Mouse (Mus musculus) yolk sac, embryonic 10.5 days (tissue): ENCODE data around the gene Nle1.

Source experiments
- DNase-seq: peaks from one replicate; pipeline ENCODE4 v3.0.0-alpha.2; 2017; ENCODE audit warnings: low spot score

Nle1 gene

DNA sequence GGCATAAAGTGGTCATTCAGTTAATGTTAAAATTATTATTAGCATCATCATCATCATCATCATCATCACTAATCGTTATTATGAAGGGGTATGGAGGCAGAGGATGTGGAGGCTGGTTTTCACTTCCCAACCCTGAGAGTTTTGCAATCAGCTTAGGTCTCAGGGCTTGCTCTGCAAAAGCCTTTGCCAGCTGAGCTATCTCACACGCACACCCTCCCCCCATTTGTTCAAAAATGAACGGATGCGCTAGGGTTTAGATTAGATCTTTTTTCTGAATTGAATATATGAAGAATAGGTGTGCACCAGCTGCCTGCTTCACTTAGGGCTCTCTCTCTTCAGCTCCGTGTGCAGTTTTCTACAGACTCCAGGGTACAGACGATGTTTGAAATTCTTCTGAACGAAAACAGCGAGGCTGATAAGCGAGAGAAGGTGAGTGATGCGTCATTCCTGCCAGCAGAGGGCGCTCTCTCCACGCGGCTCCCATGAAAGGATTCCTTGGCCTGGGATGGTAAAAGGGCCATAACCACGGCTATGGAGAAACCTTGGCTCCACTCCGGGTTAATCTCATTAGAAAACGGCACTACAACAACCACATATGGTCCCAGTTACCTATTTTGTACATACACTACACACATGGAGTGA is 6.6 kb upstream of the Nle1 start:
- peak; percentile 61 for DNase-seq

DNA sequence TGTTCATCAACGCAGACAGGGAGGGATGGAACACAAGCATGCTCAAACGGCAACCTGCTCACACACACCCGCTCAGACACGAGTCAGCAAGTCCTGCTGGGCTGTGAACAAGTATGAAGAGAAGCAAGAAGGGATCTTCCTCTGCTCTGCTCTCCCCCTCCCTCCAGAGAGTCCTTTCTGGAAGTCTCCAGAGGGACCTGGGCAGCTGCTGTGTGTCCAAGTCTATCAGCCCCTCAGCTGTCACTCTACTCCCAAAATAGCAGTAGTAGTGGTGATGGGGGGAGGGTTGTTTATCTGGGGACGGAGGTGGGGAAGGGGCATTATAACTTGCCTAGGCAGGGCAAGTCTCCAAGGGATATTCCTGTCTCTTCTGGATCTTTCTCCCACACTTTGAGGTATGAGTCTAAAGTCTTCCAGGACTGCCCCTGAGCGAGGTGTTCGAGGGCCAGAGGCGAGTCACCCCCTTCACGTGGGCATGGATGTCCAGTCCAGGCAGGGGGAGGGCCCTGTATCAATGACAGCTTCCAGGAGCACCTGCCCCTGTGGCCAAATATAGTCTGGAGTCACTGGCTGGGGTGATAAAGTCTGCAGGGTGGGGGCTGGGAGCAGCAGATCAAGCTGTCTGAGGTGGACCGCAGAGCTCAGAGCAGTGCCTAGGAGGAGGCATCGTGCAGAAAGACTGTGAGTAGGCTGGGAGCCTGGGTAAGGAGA is 2.6 kb upstream of the Nle1 start:
- DNase-seq = no peak

DNA sequence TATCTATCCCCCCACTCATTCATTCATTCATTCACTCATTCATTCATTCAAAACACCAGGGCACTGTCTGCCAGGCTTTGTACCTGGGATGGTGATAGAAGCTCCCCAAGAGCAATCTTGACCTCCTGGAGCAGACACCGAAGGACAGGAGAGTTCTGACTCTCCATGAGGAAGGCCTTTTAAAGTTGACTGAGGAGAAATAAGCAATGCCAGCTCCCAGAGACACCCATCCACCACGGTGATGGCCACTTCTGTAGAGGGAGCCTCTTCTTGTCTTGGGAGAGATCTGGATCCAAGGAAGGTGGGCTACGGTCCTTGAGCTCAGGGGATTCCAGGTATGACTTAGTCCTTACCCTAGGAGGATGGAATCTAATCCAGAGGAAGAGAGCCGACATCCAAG is 2.0 kb upstream of the Nle1 start, which contains the start of gene Unc45b:
Gene Unc45b, plus strand, starts transcription at position 301 of the 400 bp plus-strand sequence.
- DNase-seq = no peak

DNA sequence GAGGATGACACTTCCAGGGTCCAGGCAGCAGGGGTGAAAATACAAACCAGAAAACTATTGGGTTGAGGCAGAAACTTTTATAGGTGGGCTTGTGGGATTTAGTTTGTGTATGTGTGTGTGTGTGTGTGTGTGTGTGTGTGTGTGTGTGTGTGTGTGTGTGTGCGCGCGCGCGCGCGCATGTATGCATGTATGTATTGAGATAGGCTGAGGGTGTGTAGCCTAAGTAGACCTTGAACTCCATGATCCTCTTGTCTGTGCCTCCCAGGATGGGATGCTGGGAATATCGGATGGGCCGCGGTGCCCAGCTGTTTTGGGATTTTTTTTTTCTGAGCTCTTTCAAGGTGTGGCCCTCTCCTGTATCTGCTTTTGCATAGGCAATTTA is 388 bp upstream of the Nle1 start:
- no peak for DNase-seq

DNA sequence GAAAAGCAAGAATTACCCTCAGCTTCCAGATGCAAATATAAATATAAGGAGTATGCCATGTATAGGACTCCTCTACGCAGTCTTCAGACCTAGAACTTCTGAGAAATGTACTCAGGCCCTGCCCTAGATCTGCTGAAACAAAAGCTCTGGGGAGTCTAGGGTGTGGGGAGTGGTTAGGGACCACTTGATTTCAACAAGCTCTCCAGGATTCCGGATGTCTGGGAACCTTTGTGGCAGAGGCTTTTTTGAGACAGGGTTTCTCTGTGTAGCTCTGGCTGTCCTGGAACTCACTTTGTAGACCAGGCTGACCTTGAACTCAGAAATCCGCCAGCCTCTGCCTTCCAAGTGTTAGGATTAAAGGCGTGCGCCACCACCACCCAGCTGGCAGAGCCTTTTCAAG is 2.4 kb downstream of the Nle1 start:
- DNase-seq = no peak

DNA sequence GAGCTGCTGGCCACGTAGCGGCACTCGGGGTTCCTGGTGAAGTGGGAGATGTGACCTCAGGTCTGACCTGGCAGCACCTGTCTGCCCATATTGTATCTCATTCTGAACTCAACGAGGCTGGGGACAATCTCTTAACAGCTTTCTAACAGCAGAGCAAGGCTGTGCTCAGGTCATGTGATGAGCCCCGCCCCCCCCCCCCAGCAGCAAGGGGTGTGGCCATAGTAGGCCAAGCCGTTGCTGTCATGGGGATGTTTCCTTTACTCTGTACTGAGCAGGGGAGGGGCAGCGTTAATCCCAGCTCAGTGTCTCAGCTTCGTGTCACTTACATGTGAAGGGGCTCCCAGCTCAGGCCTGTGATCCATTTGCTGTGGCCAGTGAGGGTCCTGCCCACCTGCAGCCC is 3.3 kb downstream of the Nle1 start:
- DNase-seq = no peak

DNA sequence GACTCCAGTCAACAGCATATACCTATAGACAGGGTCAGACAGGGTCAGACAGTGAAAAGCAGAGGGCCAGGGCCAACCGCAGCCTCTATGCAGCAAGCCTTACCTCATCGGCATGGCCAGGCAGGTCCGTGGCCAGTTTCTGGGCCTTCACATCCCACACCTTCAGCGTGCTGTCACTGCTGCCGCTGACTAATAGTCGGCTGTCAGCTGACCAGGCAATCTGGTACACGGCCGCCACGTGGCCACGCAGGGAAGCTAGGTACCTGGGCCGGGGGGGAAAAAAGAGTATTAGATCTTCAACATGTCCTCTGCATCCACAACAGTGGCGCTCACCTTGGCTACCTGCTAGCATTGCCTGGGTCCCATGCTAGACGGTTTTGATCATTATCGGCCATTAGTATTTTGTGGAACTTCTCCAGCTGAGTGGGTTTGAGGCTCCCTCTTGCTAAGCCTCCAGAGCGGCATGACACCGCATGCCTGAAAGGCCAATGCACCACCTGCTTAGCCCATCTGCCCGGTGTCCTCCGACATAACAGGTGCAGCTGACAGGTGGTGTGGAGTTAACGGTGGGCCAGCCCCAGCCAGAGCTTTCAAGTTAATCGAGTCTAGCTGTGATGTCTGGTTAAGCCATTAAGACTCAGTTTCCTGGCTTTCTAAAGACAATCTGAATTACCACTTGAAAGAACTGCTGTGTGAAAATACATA is 6.5 kb downstream of the Nle1 start:
- no peak for DNase-seq

DNA sequence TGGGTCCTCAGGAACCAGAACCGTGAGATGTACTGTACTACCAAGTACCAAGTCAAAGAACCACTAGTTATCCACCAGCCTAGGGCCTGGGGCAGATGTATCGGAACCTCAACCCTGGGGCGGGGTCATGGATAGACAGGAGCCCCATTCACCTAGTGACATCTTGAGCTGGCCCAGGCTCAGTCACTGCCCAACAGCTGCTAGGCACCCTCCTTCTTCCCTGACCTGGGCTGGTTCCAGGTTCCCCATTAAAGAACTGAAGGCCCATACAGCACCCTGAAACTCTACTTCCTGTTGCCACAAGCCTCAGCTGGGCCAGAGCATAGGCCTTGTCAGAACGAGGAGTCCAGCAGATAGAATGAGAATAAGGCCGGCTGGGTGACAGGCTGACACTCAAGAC is 8.5 kb downstream of the Nle1 start:
- DNase-seq = no peak

DNA sequence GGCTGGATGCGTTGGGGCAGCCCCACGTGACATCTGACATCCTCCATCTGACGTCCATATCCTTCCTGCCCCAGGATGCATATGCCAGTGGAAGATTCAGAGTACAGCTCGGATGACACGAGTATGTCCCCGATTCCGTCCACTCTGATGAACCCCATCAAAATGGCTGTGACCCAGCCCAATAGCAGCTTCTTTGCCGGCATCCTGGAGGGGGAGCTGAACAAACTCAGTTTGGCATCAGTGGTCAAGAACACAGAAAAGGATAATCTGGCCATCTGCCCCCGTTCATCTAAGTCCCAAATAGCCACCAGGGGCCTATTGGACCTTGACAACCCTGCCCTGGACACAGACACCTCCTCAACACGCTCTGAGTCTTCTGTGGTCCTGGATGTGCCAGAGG is 10.7 kb downstream of the Nle1 start:
- DNase-seq = no peak

DNA sequence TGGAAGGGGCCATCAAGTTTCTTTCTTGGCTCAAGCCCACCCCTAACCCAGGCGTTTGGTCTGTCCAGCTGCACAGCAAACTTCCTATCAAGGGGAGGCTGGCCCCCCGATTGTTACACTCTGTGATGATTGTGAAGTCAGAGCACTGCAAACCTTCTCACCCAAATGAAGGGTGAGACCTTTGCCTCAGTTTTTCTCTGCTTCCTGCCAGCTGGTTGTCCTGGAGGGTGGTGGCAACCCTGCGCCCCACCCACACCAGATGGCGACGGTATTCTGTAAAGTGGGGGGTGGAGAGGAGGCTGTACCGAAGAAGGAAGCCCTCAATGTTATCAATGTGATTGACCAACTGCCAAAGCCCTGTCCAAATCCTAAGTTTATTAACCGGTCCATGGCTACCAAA is 16.3 kb downstream of the Nle1 start, which contains the start of gene Fndc8:
Gene Fndc8, plus strand, starts transcription at position 189 of the 400 bp plus-strand sequence.
- no peak for DNase-seq

DNA sequence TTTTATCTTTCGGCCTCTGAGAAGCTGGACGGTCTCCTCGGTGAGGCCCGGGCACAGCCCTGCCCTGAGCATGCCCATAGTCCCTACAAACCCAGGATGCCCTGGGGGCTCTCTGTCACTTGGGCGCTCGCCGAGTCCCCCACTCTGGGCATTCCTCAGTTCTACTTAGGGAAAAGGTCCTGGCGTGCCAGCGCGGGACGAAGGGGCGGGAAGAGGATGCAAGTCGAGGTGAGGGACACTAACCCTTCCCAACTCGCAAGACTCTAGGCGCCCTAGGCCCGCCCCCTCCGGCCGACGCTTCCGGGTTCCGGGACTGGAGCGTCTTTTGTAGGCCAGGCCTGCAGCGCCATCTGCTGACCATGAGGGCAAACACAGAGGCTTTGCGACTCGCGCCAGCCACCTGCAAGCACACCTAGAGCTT is 17.9 kb downstream of the Nle1 start, which contains the start of gene Rad51d:
Gene Rad51d, minus strand, starts transcription at position 273 of the 421 bp plus-strand sequence.
- DNase-seq = peak; percentile 92

DNA sequence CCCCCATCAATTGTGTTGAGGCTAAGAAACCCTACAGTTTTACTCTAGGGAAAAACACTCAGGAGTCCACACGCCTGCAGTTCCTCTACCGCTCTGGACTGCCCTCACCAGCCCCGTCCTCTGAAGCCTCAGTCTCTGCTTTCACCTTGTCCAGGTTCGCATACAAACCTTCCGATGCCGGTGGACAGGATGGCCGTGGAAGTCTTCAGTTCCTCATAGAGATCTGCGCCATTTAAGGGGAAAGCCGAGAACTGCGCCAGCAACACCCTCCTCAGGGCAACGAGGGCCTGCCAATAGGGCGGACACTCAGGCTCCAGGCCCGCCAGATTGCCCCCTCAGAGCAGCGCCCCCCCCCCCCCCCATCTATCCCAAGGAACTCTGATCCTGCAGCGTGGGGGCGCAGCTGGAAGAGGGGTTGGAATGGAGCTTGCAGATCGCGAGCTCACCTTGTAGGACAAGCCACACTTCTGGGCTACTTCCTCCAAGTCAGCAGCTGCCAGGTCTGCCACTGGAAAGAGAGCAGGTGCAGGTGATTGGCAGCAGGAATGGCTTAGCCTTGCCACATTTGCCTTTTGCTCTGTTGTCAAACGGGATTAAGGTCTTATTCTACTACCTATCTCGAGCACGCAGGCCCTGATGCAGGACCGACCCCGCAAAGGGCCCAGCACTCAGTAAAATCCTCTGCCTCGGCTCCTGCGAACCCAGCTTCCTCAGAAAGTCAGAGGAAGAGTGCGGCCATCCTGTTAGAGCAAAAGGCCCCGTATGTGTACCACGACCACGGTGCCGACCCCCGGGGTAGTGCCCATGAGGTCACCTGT is 18.5 kb downstream of the Nle1 start:
- no peak for DNase-seq

DNA sequence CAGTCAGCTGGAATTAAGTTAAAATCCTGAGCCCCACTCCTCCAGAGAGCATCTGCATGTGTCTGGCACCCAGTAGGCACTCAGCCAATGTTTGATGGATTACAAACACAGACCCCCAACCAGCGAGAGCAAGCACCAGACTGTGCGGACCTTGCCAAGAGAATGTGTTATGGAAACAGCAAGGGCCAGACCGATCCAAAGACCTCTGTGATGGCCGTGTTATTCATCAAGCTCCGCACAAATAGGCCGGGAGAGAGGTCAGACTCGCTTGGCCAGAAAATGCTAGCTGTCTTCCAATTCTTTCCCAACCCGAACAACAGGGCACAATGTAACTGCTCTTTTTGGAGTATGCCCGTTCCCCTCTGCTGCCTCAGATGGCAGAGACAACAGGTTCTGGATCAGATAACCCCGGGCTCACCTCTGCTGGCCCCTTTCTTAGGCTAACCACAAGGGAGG is 19.7 kb downstream of the Nle1 start:
- no peak for DNase-seq

DNA sequence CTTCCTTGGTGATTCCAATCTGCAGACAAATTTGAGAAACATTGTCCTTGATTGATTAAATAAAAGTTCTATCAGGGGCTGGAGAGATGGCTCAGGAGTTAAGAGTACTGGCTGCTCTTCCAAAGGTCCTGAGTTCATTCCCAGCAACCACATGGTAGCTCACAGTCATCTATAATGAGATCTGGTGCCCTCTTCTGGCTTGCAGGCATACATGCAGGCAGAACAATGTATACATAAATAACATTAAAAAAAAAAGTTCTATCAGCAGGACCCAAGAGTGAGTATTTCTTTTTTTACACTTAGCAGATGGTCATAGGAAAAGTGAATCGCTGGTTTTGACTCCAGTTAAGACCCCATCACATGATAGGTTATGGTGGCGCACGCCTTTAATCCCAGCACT is 21.7 kb downstream of the Nle1 start:
- DNase-seq = no peak

DNA sequence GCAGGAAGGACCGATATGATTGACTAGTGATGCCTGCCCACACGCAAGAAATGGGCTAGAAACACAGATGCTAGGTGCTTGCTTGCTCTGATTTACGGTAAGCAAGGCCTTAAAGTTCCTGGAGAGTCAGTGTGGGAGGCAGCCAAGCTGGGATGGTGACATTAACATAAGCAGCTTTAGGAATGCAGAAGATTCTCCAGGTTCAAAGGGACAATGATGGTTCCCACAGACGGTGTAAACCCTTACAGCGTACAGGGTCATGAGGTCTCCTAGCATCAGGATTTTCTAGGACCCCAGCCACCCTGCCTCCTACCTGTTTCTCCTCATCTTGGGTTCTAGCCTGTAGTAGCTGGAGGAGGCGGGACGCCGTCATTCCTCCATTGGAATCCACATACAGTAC is 25.0 kb downstream of the Nle1 start:
- no peak for DNase-seq

DNA sequence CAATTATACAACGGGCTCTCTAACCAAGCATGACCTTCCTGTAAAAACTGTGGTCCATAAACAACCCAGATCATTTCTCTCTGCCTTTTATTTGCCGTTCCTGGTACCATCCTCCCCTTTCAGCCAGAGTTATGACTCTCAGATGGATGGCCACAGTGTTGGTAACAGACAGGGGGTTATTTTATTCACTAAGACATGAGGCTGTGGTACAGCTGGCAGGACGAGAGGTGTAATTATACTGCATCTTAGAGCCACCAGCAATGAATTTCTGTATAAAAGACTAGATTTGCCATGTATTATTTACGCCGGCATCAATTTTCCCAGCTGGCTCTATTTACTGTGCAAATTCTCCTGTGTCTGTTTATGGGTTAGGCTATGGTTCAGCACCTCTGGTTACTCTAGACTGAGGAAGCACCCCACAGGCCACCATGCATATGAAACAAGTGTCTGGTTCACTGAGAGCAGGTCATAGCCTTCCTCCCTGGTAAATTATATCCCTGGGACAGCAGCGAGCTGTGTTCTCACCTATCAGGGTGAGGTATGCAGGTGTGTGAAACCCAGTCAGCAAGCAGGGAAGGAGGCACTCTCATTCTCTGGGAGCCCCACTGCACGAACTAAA is 30.4 kb downstream of the Nle1 start:
- DNase-seq = no peak

DNA sequence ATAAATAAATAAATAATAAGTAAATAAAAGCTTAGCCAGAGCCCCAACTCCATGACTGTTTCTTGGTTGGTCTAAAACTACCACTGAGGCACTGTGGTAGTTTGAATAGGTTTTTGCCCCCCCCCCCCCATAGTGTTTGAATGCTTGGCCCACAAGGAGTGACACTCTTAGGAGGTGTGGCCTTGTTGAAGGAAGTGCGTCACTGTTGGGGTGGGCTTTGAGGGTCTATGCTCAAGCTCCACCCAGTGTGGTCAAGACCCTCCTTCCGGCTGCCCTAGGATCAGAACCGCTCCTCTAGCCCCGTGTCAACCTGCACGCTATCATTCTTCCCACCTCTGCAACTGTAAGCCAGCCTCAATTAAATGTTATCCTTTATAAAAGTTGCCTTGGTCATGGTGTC is 32.6 kb downstream of the Nle1 start:
- DNase-seq = no peak

DNA sequence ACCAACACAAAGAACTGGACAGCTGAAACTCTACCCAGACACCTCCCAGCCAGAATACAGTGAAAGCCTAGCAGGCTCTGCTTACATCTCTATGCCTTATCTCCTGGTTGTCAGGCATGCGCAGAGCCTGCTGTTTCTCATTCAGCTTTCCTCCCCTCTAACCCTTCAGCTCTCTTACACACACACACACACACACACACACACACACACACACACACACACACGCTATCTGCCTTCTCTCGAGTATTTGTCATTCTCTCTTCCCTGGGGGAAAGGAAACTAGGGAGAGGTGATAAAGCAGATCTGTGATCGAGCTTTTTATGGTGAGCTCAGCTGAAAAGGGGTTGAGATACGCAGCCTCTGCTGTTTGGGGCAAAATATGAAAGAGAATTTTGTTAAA is 33.3 kb downstream of the Nle1 start:
- no peak for DNase-seq

DNA sequence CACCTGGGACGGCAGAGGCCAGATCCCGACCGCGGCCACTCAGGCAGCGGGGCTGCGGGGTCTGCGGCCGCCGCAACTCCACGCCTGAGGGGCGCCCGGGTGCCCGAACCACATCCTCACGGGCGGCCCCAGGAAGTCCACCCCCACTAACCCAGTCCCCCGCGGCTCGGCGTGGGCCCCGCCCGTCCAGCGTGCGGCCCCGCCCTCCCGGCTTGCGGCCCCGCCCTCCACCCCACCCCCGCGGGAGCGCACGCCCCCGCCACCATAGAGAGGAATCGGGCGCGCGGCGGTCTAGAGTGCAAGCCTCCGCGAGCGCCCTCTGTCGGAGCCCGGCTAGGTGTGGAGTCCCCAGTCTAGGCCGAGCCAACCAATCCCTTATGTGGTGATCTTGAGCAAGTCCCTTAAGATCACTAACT is 37.2 kb downstream of the Nle1 start, which contains the start of gene Rffl:
Gene Rffl, minus strand, starts transcription at position 180 of the 416 bp plus-strand sequence.
- peak; percentile 89 for DNase-seq

DNA sequence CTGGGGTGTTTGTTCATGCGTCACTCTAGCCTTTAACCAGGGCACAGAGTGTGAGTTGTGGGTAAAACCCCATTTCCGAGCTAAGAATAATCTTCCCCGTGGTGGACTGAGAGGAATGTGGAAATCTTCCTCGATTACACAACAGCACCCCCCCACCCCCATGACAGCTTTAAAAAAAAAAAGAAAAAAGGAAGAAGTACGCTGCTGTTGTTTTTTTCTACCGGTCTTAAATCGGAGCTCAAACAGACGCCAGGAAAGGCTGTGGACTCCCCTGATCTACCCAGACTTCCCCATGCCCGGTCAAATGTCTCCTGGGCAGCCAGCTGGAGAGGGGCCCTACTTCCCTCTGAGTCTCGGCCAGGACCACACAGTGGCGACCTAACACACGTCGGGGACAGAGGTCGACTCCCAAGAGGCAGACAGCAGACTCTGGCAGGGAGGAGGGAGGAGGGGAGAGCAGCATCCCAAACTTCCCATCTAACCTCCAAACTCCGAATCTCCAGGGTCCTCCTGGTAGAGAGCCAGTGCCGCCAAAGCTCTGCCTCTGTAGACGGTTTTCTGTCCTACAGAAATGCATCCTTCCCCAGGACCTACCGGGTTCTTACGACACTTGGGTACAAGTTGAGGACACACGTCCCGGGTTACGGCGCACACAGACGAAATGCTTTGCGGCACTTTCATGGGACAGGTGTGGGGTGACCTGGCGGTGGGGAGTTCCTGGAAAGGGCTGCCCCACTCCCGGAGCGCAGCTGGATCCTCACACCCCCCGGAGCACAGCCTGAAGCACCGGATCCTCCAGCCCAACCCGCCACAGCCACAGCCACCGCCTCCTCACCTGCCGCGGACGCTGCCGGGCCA is 37.8 kb downstream of the Nle1 start:
- DNase-seq = peak; percentile 76
